Mouse (Mus musculus) kidney, adult 2 months (tissue): ENCODE results near the gene Nup107. TPM values are rescaled to one million over a fixed set of nuclear protein-coding genes. Genes with fewer than 3 reads are reported as not detected.
"Not testable (repeated sequence)": the region's sequence is repeated elsewhere in the genome, so short reads cannot be mapped to it uniquely, and the experiment has no call there.

ENCODE experiments used
- DNase-seq: peaks from one replicate; pipeline ENCODE4 v3.0.0; 2021
- H3K27ac ChIP-seq: fragments of 200-500 bp; 2 replicates; pipeline ENCODE4 v1.5.1; 2012; ENCODE audit warnings: low read depth, low read length, control low read depth, inconsistent platforms; ENCODE audit not compliant: insufficient read depth
- H3K27me3 ChIP-seq: fragments of 200-500 bp; replicated peaks from 2 replicates; pipeline ENCODE4 v1.6.1; 2012; ENCODE audit warnings: mild to moderate bottlenecking, moderate library complexity, low read length, inconsistent platforms; ENCODE audit not compliant: control insufficient read depth, insufficient read depth
- H3K36me3 ChIP-seq: fragments of 200-500 bp; 2 replicates; pipeline ENCODE4 v1.6.1; 2012; ENCODE audit warnings: mild to moderate bottlenecking, moderate library complexity, low read length, inconsistent platforms; ENCODE audit not compliant: control insufficient read depth, insufficient read depth
- H3K4me1 ChIP-seq: fragments of 200-500 bp; 2 replicates; pipeline ENCODE4 v1.6.1; 2011; ENCODE audit warnings: low read length; ENCODE audit not compliant: control insufficient read depth, insufficient read depth
- H3K4me3 ChIP-seq: fragments of 200-500 bp; 2 replicates; pipeline ENCODE4 v1.5.1; 2011; ENCODE audit warnings: mild to moderate bottlenecking, low read depth, low read length, control low read depth; ENCODE audit not compliant: insufficient read depth
- CTCF ChIP-seq: fragments of 200-500 bp; conservative IDR thresholded peaks from 2 replicates; pipeline ENCODE4 v1.5.1; 2011; ENCODE audit warnings: low read depth, mild to moderate bottlenecking, control low read depth, low read length, moderate library complexity, mixed read lengths; ENCODE audit not compliant: insufficient read depth, insufficient read length
- POLR2A ChIP-seq: fragments of 200-500 bp; IDR thresholded peaks from one replicate; pipeline ENCODE4 v1.6.1; 2011; ENCODE audit warnings: low read depth, low read length, control low read depth
- WGBS: fragments of 180-500 bp; shearing (Covaris S2); methylation state at CpG from one replicate; pipeline ENCODE4 v1.1.7; 2018; 5-methylcytosine and 5-hydroxymethylcytosine counted together
- polyA plus RNA-seq: library from polyadenylated mRNA; depleted of rRNA; stranded (reverse); fragments of >200 nt; gene quantifications from 2 replicates; pipeline ENCODE4 v1.2.3, GENCODE M21; 2012

The Nup107 gene
- polyA plus RNA-seq, 1 experiment, result 4.6 TPM

GRCm38 (mm10) chr10:117707114-117707838, 85.2 kb downstream of the Nup107 start:
- 82% methylated on average over 2 of the region's 2 CpGs for WGBS
- Histone ChIP-seq H3K4me1 (peaks cover 12% of the 10 kb centered on the region), H3K4me3 (no peak overlapping the region), H3K27ac (no peak overlapping the region), H3K27me3 (no peaks in the 10 kb centered on the region), H3K36me3 (peaks cover 10% of the 10 kb centered on the region)
- DNase-seq, result no peak
- TF ChIP-seq CTCF, result no peak

- Histone ChIP-seq H3K27ac (no peak overlapping the region), H3K4me1 (peaks cover 4% of the 10 kb centered on the region; the same call in 1 of the 2 replicates), H3K36me3 (peaks cover 13% of the 10 kb centered on the region), H3K4me3 (no peak overlapping the region), H3K27me3 (no peaks in the 10 kb centered on the region)
- no peak for TF ChIP-seq CTCF
- no peak for TF ChIP-seq POLR2A
- DNase-seq, result no peak
- 79% methylated on average over 6 of the region's 6 CpGs for WGBS
These were observed 86.1 kb downstream of the Nup107 start for GRCm38 (mm10) chr10:117706440-117706839.

DNA sequence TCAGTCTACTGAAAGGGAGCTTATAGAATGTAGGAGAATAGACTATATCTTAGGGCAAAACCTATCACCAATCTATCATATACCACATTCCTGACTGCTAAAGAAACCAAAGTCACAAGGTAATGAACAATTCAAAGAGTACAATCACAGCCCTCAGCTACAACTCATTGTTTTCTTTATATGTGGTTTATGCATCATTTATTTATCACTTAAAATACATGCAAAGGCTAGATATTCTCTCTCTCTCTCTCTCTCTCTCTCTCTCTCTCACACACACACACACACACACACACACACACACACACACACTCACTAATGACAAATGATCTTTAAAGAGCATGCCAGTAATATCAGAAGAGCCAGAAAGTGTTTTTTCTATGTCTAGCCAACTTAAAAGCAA, 86.7 kb downstream of the Nup107 start:
- TF ChIP-seq POLR2A, result no peak
- TF ChIP-seq CTCF, result no peak
- no peak for DNase-seq
- peaks cover 13% of the 10 kb centered on the region for H3K36me3 ChIP-seq
- H3K27ac ChIP-seq, result no peak overlapping the region
- H3K4me3 ChIP-seq, result no peak overlapping the region
- H3K4me1 ChIP-seq, result peaks cover 4% of the 10 kb centered on the region; the same call in 1 of the 2 replicates
- no peaks in the 10 kb centered on the region for H3K27me3 ChIP-seq

GRCm38 (mm10) chr10:117704964-117705335, 87.6 kb downstream of the Nup107 start:
- Histone ChIP-seq H3K27me3 (no peaks in the 10 kb centered on the region), H3K36me3 (peaks cover 16% of the 10 kb centered on the region), H3K27ac (no peak overlapping the region), H3K4me1 (peaks cover 4% of the 10 kb centered on the region; the same call in 1 of the 2 replicates), H3K4me3 (no peak overlapping the region)
- no peak for TF ChIP-seq CTCF
- TF ChIP-seq POLR2A, result no peak
- DNase-seq, result no peak
- WGBS, result 86% methylated on average over 6 of the region's 6 CpGs

DNA sequence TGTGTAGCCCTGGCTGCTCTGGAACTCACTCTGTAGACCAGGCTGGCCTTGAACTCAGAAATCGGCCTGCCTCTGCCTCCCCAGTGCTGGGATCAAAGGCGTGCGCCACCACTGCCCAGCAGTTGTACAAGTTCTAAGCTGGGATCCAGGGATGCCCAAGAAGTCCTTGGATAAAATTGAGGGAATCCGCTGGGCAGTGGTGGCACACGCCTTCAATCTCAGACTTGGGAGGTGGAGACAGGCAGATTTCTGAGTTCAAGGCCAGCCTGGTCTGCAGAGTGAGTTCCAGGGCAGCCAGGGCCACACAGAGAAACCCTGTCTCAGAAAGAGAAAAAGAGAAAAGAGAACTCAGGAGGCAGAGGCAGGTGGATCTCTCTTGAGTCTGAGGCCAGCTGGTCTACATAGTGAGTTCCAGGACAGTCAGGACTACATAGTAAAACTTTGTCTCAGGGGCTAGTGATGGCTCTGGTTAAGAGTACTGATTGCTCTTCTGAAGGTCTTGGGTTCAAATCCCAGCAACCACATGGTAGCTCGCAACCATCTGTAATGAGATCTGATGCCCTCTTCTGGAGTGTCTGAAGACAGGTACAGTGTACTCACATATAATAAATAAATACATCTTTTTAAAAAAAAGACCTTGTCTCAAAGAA, 88.1 kb downstream of the Nup107 start:
- H3K4me1 ChIP-seq, H3K4me3 ChIP-seq, H3K27me3 ChIP-seq, DNase-seq, H3K27ac ChIP-seq: not testable (repeated sequence)
- WGBS, result 96% methylated on average over 6 of the region's 6 CpGs
- peaks cover 21% of the 10 kb centered on the region for H3K36me3 ChIP-seq

- Histone ChIP-seq H3K4me3 (no peak overlapping the region), H3K4me1 (no peaks in the 10 kb centered on the region), H3K27ac (no peak overlapping the region), H3K36me3 (peaks cover 26% of the 10 kb centered on the region), H3K27me3 (no peaks in the 10 kb centered on the region)
- WGBS, result 52% methylated on average over 3 of the region's 3 CpGs
- TF ChIP-seq CTCF (no peak), POLR2A (no peak)
- no peak for DNase-seq
These were observed 89.0 kb downstream of the Nup107 start for GRCm38 (mm10) chr10:117703506-117703905.

DNA sequence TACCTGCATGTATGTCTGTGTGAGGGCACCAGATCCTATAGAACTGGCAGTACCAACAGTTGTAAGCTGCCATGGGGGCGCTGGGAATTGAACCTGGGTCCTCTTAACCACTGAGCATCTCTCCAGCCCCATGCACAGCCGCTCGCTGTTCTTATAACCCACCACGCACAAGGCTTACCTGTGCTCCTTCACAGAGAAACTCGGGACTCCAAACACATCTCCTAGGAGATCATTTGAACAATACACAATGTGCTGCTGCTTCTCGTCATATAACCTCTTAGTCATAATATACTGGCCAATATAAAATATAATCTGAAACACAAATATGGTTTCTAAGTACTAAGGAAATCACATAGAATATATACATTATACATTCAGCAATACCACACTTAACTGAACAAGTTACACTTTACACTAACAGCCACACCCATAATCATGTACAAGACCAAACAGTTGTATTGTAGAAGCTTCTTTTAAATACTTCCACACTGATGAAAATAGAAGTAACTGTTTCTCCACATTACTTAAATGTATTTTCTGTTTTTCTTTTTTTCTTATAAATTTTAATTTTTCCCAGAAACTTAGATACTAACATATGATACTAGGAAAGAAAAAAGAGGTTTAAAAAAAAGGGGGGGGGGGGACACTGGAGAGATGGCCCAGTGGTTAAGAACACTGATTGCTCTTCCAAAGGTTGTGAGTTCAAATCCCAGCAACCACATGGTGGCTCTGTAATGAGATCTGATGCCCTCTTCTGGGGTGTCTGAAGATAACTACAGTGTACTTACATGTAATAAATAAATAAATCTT, 90.3 kb downstream of the Nup107 start:
- Histone ChIP-seq H3K4me3 (no peak overlapping the region), H3K27me3 (no peaks in the 10 kb centered on the region), H3K36me3 (peaks cover 27% of the 10 kb centered on the region), H3K27ac (no peak overlapping the region), H3K4me1 (no peaks in the 10 kb centered on the region)
- TF ChIP-seq CTCF (no peak), POLR2A (no peak)
- 95% methylated on average over 6 of the region's 6 CpGs for WGBS
- no peak for DNase-seq
